Mouse (Mus musculus): Measurements from ENCODE around the gene Lamc1.

DNA sequence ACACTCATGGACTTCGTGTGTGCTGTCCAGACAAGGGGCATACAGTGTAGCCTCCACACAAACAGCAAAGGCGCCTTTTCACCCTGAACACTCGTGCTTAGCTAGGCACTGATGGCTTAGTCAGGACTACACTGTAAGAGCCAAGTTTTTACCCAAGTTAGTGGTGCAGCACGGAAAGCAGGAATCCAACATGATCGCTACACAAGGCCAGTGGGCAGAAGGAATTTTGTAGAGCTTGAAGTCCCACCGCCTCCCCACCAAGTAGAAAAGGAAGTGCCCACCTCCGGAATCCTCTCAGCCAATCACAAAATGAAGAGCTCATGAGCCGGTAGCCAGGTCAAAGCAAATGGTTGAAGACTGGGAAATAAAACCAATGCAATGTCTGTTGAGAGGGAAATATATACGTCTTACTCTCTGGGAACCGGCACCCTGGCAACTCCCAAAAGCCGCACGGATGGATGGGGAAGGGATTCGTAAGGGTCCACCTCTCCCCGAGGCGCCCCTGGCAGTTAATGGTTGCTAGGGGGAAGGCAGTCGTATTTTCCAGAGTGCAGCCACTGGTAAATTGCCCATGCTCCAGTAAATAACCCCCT lies 13.2 kb upstream of the Lamc1 start:
- TF ChIP-seq POLR2A (IDR thresholded peaks at IDR 0.05; ENCODE audit: borderline replicate concordance, extremely low read depth, low read depth, low read length) (no peak), CTCF (IDR thresholded peaks at IDR 0.05; ENCODE audit: insufficient read depth, low read length) (no peak)
